Mouse (Mus musculus) c-Kit-positive CD71-positive TER-119-positive erythroid progenitor cells, embryonic 14.5 days (primary cell): ENCODE data around the gene Shc1.

Experiments used
- DNase-seq: peaks from one replicate; pipeline ENCODE4 v3.0.0-alpha.2; 2013; ENCODE audit warnings: low spot score

Gene Shc1

DNA sequence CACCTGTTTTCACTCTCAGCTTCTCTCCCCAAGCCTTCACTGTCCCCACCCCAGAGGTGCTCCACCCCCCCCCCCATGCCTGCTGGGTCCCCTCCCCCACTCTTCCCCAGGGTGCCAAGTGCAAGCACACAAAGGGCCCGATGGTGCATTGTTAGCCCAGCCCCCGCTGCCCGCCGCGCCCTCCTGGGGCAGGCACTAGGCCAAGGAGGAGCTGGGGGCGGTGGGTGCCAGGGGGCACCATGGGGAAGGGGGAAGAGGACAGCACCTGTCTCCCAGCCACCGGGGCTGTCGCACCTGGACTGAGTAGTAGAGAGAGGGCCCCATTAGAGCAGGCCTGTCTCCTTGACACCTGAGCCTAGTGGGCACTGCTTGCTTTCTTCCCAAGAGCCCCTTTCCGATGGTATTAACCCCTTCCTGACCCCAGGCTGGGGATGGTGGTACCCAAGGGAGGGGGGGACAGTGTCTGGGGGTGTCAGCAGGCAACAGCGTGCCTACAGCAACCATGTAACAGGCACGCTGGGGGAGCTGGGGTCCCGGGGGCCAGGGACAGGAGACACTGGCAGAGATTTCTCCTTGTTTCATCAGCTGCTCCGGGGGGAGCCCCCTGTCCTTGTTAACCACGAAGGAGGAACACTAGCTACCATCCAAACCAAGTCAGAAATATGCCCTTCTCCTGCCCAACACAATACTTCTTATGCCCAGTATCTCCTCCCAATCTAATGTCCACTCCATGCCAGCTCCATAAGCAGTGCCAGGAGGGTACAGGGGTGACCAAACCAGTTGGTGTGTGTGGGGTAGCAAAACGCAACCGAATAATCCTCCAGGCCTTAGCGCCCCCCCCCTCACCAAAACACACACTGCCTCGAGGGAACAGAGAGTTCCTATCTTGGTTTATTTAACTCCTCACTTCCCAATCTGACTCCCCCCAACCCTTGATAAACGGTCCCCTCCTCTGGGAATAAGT lies 27.3 kb upstream of the Shc1 start:
- no peak for DNase-seq

DNA sequence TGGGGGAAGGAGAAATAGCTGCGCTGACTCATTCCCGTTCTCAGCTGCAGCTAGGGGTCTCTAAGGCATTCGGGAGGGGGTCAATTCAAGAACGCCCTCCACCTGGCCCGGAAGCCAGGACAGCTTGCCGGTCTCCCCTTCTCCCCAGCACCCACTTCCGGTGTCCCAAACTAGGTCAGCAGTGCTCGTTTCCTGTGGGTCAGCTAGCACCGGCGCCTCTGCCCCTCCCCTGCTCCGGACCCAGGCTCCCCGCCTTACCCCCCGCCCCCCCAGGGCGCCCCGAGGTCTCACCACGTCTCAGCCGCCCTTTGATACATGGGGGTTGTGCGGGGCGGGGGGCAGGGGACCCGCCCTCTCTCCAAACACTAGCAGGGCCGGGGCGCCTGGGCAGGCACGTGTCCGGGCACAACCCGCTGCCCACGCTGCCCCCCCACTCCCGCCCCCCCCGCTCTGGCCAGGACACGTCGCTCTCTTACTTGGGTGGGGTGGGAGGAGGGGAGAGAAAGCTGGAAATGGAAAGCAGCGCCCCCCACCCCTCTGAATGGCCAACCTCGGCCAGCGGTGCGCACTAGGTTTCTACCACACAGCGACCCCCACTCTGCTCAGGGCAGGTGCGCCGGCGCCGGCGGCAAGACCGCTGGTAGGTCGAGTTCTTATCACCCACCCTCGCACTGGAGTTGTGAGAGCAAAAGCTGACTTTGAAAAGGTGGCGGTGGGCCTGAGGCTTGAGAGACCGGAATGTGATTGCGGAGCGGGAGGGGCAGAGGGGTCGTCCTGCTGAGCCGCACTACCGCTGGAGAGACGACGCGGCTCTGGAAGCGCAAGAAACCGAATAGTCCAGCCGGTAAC lies 26.4 kb upstream of the Shc1 start:
- no peak for DNase-seq

DNA sequence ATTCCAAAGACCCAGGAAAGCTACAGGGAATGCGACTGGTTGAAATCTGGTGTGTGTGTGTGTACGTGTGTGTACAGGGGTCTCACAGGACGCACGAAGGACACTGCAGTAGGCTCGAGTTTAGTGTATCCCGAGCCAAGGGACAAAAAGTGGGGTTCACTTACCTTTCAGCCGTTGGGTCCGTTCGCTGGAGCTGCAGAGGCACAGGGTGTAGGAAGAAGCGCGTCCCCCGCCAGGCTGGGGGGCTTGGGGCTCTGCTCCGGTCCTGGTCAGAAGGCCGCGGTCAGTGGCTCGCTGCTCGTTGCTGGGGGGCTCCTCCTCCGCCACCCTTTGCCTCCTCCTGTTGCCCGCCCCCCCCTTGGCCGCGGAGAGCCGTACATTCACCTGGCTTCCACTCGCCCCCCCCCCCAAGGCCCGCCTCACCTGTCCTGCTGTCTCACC lies 25.4 kb upstream of the Shc1 start:
- no peak for DNase-seq

DNA sequence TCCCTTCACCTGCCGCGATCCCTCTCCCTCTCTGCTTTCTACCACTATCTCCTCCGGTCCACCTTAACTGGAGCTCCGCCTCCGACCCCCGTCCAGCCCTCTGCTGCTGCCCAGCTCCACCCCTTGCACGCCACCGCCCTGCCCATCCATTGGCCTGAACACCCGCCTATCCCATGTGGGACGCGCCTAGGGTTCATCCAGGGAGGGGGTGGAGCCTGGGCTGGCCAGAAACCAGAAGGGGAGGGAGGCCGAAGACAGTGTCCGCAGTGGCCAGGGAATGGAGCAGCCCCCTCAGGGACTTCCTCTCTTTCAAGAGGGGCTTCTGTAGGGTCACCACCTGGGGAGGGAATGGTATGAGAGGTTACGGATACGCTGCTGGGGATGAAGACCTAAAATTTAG lies 24.6 kb upstream of the Shc1 start:
- peak; percentile 91 for DNase-seq

DNA sequence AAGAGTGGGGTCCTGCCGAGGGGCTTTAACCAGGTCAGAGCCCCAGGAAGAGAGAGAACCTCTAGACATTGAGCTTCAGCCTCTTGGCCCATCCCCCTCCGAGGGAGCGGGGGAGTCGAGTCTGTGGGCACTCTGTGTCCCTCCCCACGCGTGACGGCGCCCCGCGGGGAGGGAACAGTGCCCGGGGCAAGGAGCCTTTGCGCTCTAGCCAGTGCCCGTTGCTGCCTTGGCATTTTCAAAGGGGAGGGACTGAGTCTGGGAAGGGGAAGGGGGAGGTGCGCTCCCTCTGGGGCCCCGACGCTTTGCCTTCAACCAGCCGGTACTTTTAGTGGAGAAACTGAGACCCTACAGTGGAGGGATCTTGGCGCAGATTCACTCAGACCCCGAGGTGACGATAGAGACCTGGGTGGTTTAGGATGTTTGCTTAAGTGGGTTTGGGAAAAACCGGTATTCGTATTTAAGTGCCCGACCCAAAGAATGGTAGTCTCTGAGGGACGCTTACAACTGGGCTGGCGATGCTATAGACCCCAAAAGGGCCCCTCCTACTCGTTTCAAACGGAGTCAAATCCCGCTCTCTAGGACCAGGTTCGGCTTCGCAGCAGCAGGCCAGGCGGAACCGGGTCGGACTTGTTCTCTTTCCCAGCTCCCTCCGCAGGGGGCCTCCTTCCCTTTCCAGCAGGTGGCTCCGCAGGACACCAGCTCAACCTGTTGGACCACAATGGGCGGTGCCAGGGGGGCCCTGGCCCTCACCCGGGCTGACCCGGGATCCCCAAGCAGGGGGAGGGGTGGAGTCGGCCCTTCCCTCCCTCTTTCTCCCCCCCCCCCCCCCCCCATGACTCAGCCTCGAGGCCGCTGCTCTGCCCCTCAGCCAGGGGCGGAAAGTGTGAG lies 24.0 kb upstream of the Shc1 start, which contains the start of gene Zbtb7b:
Gene Zbtb7b, minus strand, starts transcription at position 771 of the 888 bp plus-strand sequence.
- DNase-seq, result peak; percentile 53

DNA sequence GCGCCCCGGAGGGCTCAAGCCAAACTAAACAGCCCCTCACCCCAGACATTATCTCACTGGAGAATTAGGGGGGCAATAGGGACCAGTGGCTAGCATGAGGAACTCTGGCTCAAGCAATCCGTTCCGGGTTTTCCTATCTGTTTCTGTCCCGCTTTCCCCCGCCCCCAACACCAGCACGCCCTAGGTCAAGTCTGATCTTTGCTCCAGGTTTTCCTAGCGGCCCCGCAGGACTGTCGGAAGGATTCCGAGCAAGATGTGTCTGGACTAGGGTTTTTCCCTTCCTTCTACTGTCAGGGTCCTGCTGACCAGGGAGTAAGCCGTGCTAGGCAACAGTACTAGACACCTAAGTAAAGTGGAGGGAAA lies 23.4 kb upstream of the Shc1 start:
- peak; percentile 69 for DNase-seq

DNA sequence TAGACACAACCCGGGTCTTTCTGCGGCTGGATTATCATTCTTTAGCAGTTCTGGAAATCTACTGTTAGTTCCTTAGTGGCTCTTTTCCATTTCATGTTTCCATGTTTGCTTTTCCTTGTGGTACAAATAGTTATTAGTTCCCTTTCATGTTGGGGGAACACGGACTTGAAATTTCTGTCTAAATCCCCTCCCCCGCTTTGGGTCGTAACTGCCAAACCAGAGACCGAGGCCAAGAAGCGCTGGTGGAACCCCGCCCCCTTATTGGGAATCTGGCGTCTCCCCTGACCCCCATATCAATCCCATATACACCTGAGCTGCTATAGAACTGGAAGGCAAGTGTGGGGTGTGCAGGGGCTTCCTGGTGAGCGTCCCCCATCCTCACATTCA lies 22.8 kb upstream of the Shc1 start:
- no peak for DNase-seq

DNA sequence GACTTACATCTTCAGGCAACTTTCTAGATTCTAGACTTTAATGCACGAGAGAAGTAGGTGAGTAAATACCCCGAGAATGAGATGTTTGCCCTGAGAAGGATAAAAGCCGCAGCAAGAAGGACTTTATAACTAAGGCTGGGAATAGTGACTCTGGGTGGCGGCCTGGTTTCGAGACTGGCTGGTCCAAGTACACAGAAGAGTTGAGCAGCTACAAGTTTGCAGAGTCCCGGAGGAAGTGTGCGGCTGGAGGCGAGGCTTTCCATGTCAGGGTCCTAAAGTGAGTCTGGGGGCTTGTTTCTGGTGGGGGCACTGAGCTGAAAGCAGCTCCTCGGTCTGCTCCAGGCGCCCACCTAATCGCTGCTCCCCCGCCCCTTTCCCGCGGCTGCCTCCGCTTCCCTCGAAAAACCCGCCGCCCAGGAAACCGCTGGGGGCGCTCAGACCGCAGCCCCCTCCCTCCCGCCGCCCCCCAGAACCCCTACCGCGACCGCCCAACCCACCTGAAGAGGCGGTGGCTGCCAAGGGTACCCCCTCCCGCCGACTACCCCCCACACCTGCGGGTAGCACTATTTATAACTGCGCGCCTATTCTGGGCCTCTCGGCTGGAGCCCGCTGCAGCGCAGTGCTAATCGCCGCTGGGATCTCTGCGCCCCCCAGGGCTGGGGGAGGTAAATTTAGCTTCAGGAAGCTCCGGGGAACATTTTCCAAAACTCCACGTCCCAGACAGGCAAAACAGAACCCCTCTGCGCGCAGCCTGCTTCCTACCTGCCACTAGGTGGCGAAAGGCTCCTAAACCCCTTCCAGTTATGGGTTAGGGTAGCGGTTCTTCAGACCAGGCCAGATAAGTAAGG lies 22.2 kb upstream of the Shc1 start:
- DNase-seq, result peak; percentile 52

DNA sequence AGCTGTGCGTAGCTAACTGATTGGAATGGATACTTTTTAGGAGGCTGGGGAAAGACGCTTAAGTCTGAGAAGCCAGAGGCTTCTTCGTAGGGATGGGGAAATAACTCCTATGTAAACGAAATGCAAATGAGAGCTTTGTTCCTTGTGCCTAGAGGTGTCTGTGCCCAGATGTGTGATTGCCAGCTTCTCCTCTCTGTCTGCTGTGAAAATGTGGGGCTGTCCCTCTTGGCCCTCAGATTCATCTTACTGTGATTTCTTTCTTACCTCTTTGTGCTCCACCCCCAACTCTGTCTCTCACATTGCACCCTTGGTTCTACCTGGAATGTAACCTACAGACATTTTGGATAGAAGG lies 21.6 kb upstream of the Shc1 start:
- no peak for DNase-seq

DNA sequence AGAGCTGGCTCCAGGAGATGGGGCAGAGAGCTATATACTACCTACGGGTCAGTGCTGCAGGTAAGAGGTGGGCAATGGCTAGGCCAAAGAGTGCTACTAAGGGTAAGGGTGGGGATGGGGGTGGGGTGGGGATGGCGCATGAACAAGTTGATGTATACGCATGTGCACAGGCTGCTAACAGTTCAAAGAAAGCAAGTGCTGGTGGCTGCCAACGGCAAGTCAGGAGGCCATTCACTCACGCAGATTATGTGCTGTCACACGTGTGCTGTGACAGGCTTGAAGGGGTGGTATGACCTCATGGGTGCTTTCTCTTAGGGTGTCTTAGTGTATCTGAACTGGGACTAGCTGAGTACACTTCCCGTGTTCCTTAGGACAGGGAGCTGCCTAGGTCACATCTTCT lies 16.9 kb upstream of the Shc1 start:
- no peak for DNase-seq

DNA sequence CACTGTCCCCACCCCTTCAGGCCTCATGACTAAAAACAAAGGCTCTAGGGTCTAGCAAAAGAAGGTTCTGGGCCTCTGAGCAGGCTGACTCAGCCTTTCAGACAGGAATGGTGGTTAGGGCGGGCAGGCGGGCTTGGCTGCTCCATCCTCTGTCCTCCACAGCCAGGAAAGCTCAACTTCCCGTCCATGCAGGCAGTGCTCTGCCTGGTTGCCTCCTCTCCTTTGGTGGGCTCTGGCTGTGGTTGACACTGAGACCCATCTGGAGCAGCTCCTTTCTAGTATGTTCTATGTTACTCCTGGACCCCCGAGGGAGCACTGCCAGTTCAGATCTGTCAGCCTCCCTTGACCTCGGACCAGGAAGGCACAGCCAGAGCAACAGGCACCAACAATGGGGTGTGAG lies 15.6 kb upstream of the Shc1 start, which contains the start of gene Lenep:
Gene Lenep, minus strand, starts transcription at position 101 of the 400 bp plus-strand sequence.
- no peak for DNase-seq

DNA sequence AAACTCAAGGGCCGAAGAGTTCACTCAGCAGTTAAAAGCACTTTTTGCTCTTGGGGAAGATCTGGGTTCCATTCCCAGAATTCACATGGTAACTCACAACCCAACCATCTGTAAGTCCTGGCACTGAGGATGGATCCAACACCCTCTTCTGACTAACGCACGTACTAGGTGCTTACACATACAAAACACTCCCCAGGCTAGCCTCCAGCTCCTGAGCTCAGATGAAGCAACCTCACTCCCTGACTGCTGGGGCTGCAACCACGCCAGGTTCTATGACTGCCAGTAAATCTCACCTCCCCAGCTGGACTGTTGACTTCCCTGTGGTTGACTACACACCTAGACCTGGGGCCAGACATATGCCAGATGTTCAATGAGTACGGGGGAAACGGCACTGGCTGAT lies 11.4 kb upstream of the Shc1 start:
- no peak for DNase-seq

DNA sequence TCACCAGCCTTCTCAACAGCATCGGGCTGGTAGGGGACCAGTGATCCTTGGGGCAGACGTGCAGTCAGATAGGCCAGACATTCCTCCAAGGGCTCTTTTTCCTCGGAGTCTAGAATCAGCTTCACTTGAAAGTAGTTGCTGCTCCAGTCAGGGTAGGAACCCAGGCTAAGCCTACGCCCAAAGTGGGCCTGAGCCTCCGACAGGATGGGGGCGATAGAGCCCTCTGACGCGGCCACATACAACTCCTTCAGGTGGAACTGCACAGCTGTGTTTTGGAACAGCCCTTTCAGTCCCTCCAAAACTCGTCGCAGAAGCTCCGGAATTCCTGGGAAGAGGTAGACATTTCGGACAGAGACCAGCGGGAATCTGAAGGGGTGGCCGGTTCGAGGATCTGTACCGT lies 9.8 kb upstream of the Shc1 start:
- no peak for DNase-seq

DNA sequence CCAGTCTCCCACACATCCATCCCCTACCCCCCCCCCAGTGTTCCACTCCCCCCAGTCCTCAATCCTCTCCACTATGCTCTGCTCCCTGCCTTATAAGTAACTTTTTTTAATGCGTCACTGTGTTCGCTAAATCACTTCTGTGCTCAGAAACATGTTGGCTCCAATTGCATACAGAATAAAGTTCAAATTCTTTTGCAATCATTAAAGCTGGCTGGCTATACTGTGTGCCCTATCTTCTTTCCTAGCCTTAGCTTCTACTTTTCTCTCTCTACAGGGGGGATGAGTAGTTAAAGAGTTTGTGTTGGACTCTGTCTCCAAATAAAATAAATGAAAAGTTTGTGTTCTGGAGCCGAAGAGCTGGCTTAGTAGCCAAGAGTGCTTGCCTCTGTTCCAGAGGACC lies 8.5 kb upstream of the Shc1 start:
- DNase-seq, result no peak

DNA sequence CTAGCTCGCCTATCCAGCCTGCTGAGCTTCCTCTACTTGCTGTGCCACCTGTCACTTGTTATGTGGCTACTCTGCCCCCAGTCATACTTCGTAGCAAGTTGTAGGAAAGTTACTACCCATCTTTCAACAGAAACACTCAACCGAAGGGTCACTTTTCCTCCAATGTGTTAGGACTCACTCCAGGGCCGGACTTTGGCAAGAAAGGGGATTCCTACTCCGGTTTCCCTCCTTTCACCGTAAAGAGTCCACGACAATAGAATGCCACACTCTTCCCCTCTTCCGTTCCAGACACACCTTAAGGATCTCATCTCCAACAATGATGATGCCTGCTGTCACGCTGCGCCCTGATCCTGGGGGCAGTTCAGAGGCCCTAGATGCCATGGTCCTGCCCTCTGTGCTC lies 7.4 kb upstream of the Shc1 start:
- DNase-seq, result no peak

DNA sequence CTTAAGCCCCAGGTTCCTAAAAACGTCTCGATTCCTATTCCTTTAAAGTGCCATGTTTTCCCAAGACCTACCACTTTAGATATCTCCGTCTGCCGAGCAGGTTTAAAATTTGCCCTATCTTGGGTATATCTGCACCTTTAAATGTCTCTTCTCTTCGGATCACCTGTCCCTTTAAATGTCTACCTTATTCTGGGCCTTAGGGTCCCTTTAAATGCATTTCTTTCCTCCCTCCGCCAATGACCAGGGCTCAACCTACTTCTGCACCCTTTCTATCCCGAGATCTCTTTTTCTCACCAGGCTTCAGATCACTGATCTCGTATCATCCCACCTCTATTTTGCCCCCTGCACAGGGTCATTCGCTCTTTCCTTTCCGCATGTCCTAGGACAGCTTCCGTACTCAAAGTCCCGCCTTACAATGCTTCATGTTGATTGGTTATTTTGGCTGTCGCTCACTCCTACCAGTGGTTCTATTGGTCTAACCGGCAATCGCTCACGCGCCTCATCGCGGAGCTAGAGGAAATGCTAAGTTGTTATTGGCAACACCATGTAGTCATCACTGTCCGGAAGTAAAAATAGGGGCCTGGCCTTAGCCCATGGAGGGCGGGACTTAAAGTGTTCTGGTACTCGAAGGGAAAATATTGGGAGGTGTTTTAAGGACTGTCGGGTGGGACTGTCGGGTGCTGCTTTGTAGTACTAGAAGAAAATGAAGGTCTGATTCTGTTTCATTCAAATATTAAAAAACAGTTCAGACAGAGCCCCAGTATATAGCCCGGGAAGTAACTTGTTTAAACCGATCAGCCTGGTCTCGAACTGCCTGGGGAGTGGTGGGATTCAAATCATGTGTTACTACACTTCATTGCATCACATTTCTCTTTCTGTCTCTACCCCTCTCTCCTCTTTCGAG lies 6.5 kb upstream of the Shc1 start, which contains the start of gene Flad1:
Gene Flad1, minus strand, starts transcription at position 381 of the 904 bp plus-strand sequence.
- peak; percentile 100 for DNase-seq

DNA sequence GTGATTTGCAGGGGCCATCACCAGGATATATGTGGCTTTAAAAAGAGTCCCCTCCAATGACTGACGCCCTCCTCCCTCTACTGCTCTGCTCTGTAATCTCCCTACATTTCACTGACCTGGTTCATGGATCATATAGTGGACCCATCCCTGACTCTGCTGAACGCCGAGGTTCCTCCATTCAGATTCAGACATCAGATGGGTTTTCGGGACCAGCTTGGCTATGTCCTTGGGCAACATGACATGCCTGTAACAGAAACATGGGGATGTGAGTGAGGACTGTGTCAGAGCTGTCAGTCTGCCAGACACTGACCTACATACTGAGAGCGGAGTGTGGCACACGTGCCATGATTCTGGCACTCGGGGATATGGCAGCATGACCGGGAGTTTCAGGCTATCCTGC lies 2.1 kb upstream of the Shc1 start:
- no peak for DNase-seq

DNA sequence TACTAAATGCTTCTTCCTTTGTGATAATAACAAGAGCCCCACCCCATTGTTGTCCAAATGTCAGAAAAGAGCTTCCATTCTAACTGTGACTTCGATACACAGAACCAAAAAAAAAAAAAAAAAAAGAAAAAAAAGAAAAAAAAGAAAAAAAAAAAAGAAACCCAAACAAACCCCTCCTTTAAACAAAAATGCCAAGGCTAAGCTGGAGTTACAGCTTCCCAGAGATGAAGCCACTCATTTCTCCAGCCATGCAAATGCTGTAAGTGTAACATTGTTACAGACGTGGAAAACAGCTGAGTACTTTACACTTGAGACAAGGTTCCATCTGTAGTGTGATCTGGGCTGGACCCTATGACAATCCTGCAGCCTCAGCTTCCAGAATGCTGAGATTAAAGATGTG lies 1.1 kb upstream of the Shc1 start:
- no peak for DNase-seq

DNA sequence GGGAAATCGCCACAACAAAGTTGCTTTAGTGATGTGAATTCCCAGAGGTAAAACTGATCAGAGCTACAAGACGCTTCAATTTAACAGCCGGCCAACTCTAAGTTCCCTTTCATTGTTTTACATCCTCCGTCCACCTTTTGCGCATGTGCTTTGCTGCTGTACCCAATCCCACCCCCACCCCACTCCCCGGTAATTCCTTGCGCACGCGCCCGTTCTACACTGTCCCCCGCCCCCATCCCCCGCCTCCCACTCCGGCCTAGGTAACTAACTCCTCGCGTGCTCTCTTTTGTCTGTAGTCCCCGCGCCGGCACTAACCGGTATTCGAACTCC lies 438 bp upstream of the Shc1 start:
- no peak for DNase-seq

DNA sequence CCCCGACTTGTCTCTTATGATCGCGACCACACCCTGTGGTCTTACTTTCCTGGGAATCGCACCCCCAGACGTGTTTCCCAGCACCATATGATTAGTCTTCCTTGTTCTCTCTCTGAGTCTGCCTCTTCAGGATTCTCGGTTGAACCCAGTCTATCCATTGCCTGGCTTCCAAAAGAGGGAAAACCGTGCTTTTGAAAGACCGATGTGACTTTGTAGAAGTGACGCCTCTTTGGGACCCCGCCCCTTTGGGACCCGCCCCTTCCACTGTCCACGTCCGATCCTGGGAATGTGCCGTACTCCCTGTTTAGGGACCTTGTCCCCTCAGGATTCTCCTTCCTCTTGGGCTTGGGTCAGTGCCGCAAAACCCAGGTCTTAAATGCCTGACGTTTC lies 613 bp downstream of the Shc1 start:
- DNase-seq, result no peak
